In the genomic region with DNA sequence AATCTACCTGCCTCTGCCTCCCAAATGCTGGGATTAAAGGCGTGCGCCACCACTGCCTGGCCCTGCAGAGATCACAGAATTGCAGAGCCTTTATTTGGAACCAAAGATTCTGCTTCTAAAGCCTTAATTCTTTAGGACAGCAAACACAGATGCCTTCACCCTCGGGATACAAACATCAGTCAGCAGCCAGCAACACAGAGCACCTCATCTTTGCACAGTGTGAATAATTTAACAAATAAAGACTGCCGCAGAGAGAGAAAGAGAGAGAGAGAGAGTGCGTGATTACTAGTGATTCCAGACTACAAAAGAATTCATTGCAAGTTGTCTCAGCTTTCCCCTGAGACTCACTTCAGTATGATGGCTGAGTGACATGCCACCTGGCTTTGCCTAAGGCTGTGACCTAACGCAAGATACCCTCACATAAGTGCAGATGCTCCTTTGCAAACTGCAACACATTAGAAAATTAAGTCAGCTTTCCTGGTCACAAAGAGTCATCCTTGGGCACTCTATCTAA, we compare ENCODE assay signal across 25 mouse cellular contexts. TPM values are rescaled to one million over a fixed set of nuclear protein-coding genes. Genes with fewer than 3 reads are reported as not detected.
DNase-seq lines count a peak whose midpoint lies in the region; ATAC-seq and TF ChIP-seq lines count a peak whose summit lies in the region.
"Had no signal": no experiment of that assay in that cellular context is flagged by ENCODE, and none has a peak within 500 bp of the region (broad histone marks: within the 10 kb centered on the region; RNA-seq: fewer than 3 reads in every experiment).

No protein-coding gene starts in this region.

- no peak for TF ChIP-seq POLR2A in brain, embryonic 14.5 days (IDR thresholded peaks at IDR 0.05; ENCODE audit: borderline replicate concordance, extremely low read depth, insufficient read depth, insufficient read length, poor library complexity, severe bottlenecking)

- H3K9me3 ChIP-seq in forebrain, embryonic 15.5 days = no peaks in the 10 kb centered on the region
- no peaks in the 10 kb centered on the region for H3K9me3 ChIP-seq in forebrain, embryonic 11.5 days (ENCODE audit: control insufficient read depth, low read length)
- H3K9me3 ChIP-seq in forebrain, postnatal 0 days (ENCODE audit: low read length) = no peaks in the 10 kb centered on the region
- no peaks in the 10 kb centered on the region for H3K9me3 ChIP-seq in midbrain, embryonic 15.5 days
- H3K9me3 ChIP-seq: embryonic facial prominence, embryonic 12.5 days; heart, embryonic 10.5 days; hindbrain, embryonic 12.5 days; intestine, embryonic 15.5 days had no signal

- H3K36me3 ChIP-seq in forebrain, embryonic 15.5 days = no peaks in the 10 kb centered on the region
- no peaks in the 10 kb centered on the region for H3K36me3 ChIP-seq in forebrain, embryonic 11.5 days (ENCODE audit: control insufficient read depth, insufficient read depth, low read length)
- H3K36me3 ChIP-seq in forebrain, postnatal 0 days (ENCODE audit: insufficient read depth) = no peaks in the 10 kb centered on the region
- H3K36me3 ChIP-seq in midbrain, embryonic 15.5 days (replicated peaks) = no peaks in the 10 kb centered on the region
- H3K36me3 ChIP-seq: embryonic facial prominence, embryonic 12.5 days; heart, embryonic 10.5 days; hindbrain, embryonic 12.5 days; intestine, embryonic 15.5 days had no signal

- no peak overlapping the region for H3K9ac ChIP-seq in forebrain, embryonic 15.5 days (replicated peaks)
- H3K9ac ChIP-seq in forebrain, embryonic 11.5 days (ENCODE audit: low read length) = no peak overlapping the region
- H3K9ac ChIP-seq in forebrain, postnatal 0 days = no peak overlapping the region
- H3K9ac ChIP-seq in midbrain, embryonic 15.5 days = no peak overlapping the region
- H3K9ac ChIP-seq: embryonic facial prominence, embryonic 12.5 days; hindbrain, embryonic 12.5 days; intestine, embryonic 15.5 days had no signal

- H3K4me2 ChIP-seq in forebrain, embryonic 15.5 days (replicated peaks) = no peak overlapping the region
- H3K4me2 ChIP-seq in forebrain, embryonic 11.5 days (ENCODE audit: low read depth, low read length, severe bottlenecking) = no peak overlapping the region
- H3K4me2 ChIP-seq in forebrain, postnatal 0 days (ENCODE audit: low read depth) = no peak overlapping the region
- no peak overlapping the region for H3K4me2 ChIP-seq in midbrain, embryonic 15.5 days
- H3K4me2 ChIP-seq: embryonic facial prominence, embryonic 12.5 days; hindbrain, embryonic 12.5 days; intestine, embryonic 15.5 days had no signal

- no peaks in the 10 kb centered on the region for H3K27me3 ChIP-seq in forebrain, embryonic 15.5 days
- no peaks in the 10 kb centered on the region for H3K27me3 ChIP-seq in forebrain, embryonic 11.5 days (ENCODE audit: control insufficient read depth, insufficient read depth, low read length)
- no peaks in the 10 kb centered on the region for H3K27me3 ChIP-seq in forebrain, postnatal 0 days (ENCODE audit: insufficient read depth, low read length)
- no peaks in the 10 kb centered on the region for H3K27me3 ChIP-seq in midbrain, embryonic 15.5 days (replicated peaks)
- H3K27me3 ChIP-seq: CH12.LX; embryonic facial prominence, embryonic 12.5 days; hindbrain, embryonic 12.5 days; intestine, embryonic 15.5 days had no signal

- 0 out of 2 replicates have a peak, but pooled peaks cover 3% of the 10 kb centered on the region for H3K4me1 ChIP-seq in forebrain, embryonic 15.5 days
- no peaks in the 10 kb centered on the region for H3K4me1 ChIP-seq in forebrain, embryonic 11.5 days (replicated peaks; ENCODE audit: control insufficient read depth, insufficient read depth, low read length)
- H3K4me1 ChIP-seq in forebrain, postnatal 0 days (ENCODE audit: insufficient read depth) = no peaks in the 10 kb centered on the region
- no peaks in the 10 kb centered on the region for H3K4me1 ChIP-seq in midbrain, embryonic 15.5 days
- H3K4me1 ChIP-seq: embryonic facial prominence, embryonic 12.5 days; heart, embryonic 10.5 days; hindbrain, embryonic 12.5 days; intestine, embryonic 15.5 days had no signal

- no peak overlapping the region for H3K4me3 ChIP-seq in forebrain, embryonic 15.5 days
- H3K4me3 ChIP-seq in forebrain, embryonic 11.5 days (ENCODE audit: low read depth, low read length) = no peak overlapping the region
- H3K4me3 ChIP-seq in forebrain, postnatal 0 days (ENCODE audit: low read depth, low read length) = no peak overlapping the region
- H3K4me3 ChIP-seq in midbrain, embryonic 15.5 days = no peak overlapping the region
- H3K4me3 ChIP-seq: embryonic facial prominence, embryonic 12.5 days; heart, embryonic 10.5 days; hindbrain, embryonic 12.5 days; intestine, embryonic 15.5 days had no signal

- 53% methylated on average over 6 of the region's 6 CpGs for WGBS in forebrain, embryonic 15.5 days
- WGBS in forebrain, embryonic 11.5 days = 75% methylated on average over 6 of the region's 6 CpGs
- WGBS in forebrain, postnatal 0 days = 55% methylated on average over 6 of the region's 6 CpGs
- 45% methylated on average over 6 of the region's 6 CpGs for WGBS in midbrain, embryonic 15.5 days

- ATAC-seq in forebrain, embryonic 15.5 days (replicated peaks) = 0 out of 2 replicates have a peak, but pooled peaks have one; percentile 66
- no peak for ATAC-seq in forebrain, embryonic 11.5 days (replicated peaks; ENCODE audit: low FRiP score)
- ATAC-seq in forebrain, postnatal 0 days = peak; percentile 32; the same call in 1 of the 2 replicates
- ATAC-seq in midbrain, embryonic 15.5 days (replicated peaks) = peak; percentile 71; the same call in 1 of the 2 replicates
- ATAC-seq: activated CD4-positive, CD25-positive, alpha-beta regulatory T cell, adult 4 months; intestine, embryonic 15.5 days; Patski had no signal

- no peak for DNase-seq in forebrain, embryonic 11.5 days (ENCODE audit: low spot score)
- peak; percentile 59 for DNase-seq in brain, embryonic 14.5 days (ENCODE audit: low read depth)
- no peak for DNase-seq in forebrain, postnatal 0 days
- no peak for DNase-seq in layer of hippocampus, postnatal 36 days
- DNase-seq in lung, postnatal 10 days = no peak
- DNase-seq: adrenal gland, postnatal 14 days; cerebellum, adult 18-20 months; cerebellum, adult 9-11 months; cerebellum, postnatal 36 days; gastrocnemius, postnatal 10 days; heart, adult 18-20 months; heart, postnatal 10 days; heart, postnatal 4 days had no signal

- TF ChIP-seq CTCF in brain, embryonic 14.5 days (IDR thresholded peaks at IDR 0.05; ENCODE audit: borderline replicate concordance, extremely low read depth, insufficient read depth, insufficient read length) = no peak
- no peak for TF ChIP-seq CTCF in forebrain, postnatal 0 days (IDR thresholded peaks at IDR 0.05; ENCODE audit: low read depth)

- H3K27ac ChIP-seq in forebrain, embryonic 15.5 days (replicated peaks) = no peak overlapping the region
- no peak overlapping the region for H3K27ac ChIP-seq in forebrain, embryonic 11.5 days (ENCODE audit: low read depth, low read length)
- H3K27ac ChIP-seq in forebrain, postnatal 0 days (ENCODE audit: low read depth, low read length) = no peak overlapping the region
- H3K27ac ChIP-seq in midbrain, embryonic 15.5 days = no peak overlapping the region
- H3K27ac ChIP-seq: embryonic facial prominence, embryonic 12.5 days; heart, embryonic 10.5 days; hindbrain, embryonic 12.5 days; intestine, embryonic 15.5 days had no signal

RNA-seq across cellular contexts. Expression of a gene that starts 15.6 kb away (rescaled TPM):
- 1.3 TPM in 2 replicates for polyA plus RNA-seq in forebrain, embryonic 15.5 days (2015; fragmentation: Nextera tagmentation; extraction: Ambion mirVana)
- polyA plus RNA-seq in forebrain, embryonic 11.5 days (2014; fragmentation: Nextera tagmentation; extraction: Ambion mirVana) = 0.43 and 0.44 TPM in 2 replicates
- polyA plus RNA-seq in brain, embryonic 14.5 days (2012; rRNA removed) = 1.0 and 1.8 TPM in 2 replicates
- total RNA-seq in forebrain, postnatal 0 days (2014; rRNA removed) = 0.29 and 1.6 TPM in 2 replicates
- polyA plus RNA-seq in forebrain, postnatal 0 days (2015; fragmentation: Nextera tagmentation; extraction: Ambion mirVana) = 2.7 and 3.8 TPM in 2 replicates
- 2.1 and 2.4 TPM in 2 replicates for polyA plus RNA-seq in midbrain, embryonic 15.5 days (2015; fragmentation: Nextera tagmentation; extraction: Ambion mirVana)
- total RNA-seq in layer of hippocampus, postnatal 36 days (2021) = 1 to 10 TPM; 1.5 to 2.0 TPM
- total RNA-seq: adrenal gland, adult 18-20 months; adrenal gland, postnatal 14 days; CH12.LX; gastrocnemius, postnatal 10 days; gastrocnemius, postnatal 4 days; heart, adult 18-20 months; heart, postnatal 10 days; heart, postnatal 4 days had no signal
- polyA plus RNA-seq: activated CD4-positive, CD25-positive, alpha-beta regulatory T cell, adult 4 months; heart, embryonic 10.5 days; heart, embryonic 14.5 days; intestine, embryonic 15.5 days; Patski had no signal

RNA-seq across cellular contexts. Expression of a gene that starts 19.0 kb away (rescaled TPM):
- 3.3 and 4.1 TPM in 2 replicates for polyA plus RNA-seq in forebrain, embryonic 15.5 days (2015; fragmentation: Nextera tagmentation; extraction: Ambion mirVana)
- polyA plus RNA-seq in forebrain, embryonic 11.5 days (2014; fragmentation: Nextera tagmentation; extraction: Ambion mirVana) = 10.0 and 11.0 TPM in 2 replicates
- 4.4 and 6.4 TPM in 2 replicates for polyA plus RNA-seq in brain, embryonic 14.5 days (2012; rRNA removed)
- total RNA-seq in forebrain, postnatal 0 days (2014; rRNA removed) = 13.3 and 17.1 TPM in 2 replicates
- 2.6 and 4.7 TPM in 2 replicates for polyA plus RNA-seq in forebrain, postnatal 0 days (2015; fragmentation: Nextera tagmentation; extraction: Ambion mirVana)
- 3.9 and 4.1 TPM in 2 replicates for polyA plus RNA-seq in midbrain, embryonic 15.5 days (2015; fragmentation: Nextera tagmentation; extraction: Ambion mirVana)
- 10 to 100 TPM; 43.5 to 44.1 TPM for total RNA-seq in layer of hippocampus, postnatal 36 days (2021)
